Mouse (Mus musculus): ENCODE data around the gene Oas1c. TPM values are rescaled to one million over a fixed set of nuclear protein-coding genes. Genes with fewer than 3 reads are reported as not detected.

Oas1c gene
- polyA plus RNA-seq, 2 experiments from 2014 or later: 11.2 to 14.4 TPM

GRCm38 (mm10) chr5:120779922-120780321 lies 32.4 kb downstream of the Oas1c start:
- ATAC-seq: no peak

- ATAC-seq: no peak
Observed at GRCm38 (mm10) chr5:120778941-120779340, 33.4 kb downstream of the Oas1c start.

- peak; percentile 28 for ATAC-seq
Observed at GRCm38 (mm10) chr5:120777478-120777877, 34.8 kb downstream of the Oas1c start, which contains the start of gene Oas3. Oas3 (minus strand) TSS chr5:120777661.

- ATAC-seq: no peak
Observed at GRCm38 (mm10) chr5:120776801-120777200, 35.5 kb downstream of the Oas1c start.

- peak; percentile 80 for ATAC-seq
Observed at GRCm38 (mm10) chr5:120775287-120775985, 36.9 kb downstream of the Oas1c start.

GRCm38 (mm10) chr5:120769396-120769795 lies 42.9 kb downstream of the Oas1c start:
- ATAC-seq: no peak

- ATAC-seq: no peak
Observed at GRCm38 (mm10) chr5:120765010-120765409, 47.3 kb downstream of the Oas1c start.

- ATAC-seq: no peak
Observed at GRCm38 (mm10) chr5:120761901-120762300, 50.4 kb downstream of the Oas1c start.

- ATAC-seq: no peak
Observed at GRCm38 (mm10) chr5:120754215-120754614, 58.1 kb downstream of the Oas1c start.

- ATAC-seq: no peak
Observed at GRCm38 (mm10) chr5:120752786-120753185, 59.5 kb downstream of the Oas1c start.

- ATAC-seq: no peak
Observed at GRCm38 (mm10) chr5:120751206-120751605, 61.1 kb downstream of the Oas1c start.

Other genes starting within 250 kb of the Oas1c start
- 10 to 100 TPM; 10.9 to 13.0 TPM for gene Tpcn1, start 223.8 kb downstream of the Oas1c start, polyA plus RNA-seq (2017; shearing (Covaris generic))
- under 1 TPM; 0.41 to 0.70 TPM for gene Iqcd, start 223.5 kb downstream of the Oas1c start, polyA plus RNA-seq (2017; shearing (Covaris generic))
- 1 to 10 TPM; 1.1 to 2.4 TPM for gene Rita1, start 199.9 kb downstream of the Oas1c start, polyA plus RNA-seq (2017; shearing (Covaris generic))
- 10 to 100 TPM; 11.7 to 18.4 TPM for gene Ddx54, start 199.8 kb downstream of the Oas1c start, polyA plus RNA-seq (2017; shearing (Covaris generic))
- not detected for gene Cfap73, start 178.3 kb downstream of the Oas1c start, polyA plus RNA-seq (2017; shearing (Covaris generic))
- 10 to 100 TPM in 1 of 2 experiments, 1 to 10 TPM in 1; 7.6 to 11.4 TPM for gene Rasal1, start 163.7 kb downstream of the Oas1c start, polyA plus RNA-seq (2017; shearing (Covaris generic))
- 10 to 100 TPM; 45.6 to 48.2 TPM for gene Dtx1, start 100.6 kb downstream of the Oas1c start, polyA plus RNA-seq (2017; shearing (Covaris generic))
- 1 to 10 TPM; 1.9 to 2.5 TPM for gene Oas2, start 62.7 kb downstream of the Oas1c start, polyA plus RNA-seq (2017; shearing (Covaris generic))
- gene Oas3, start 34.9 kb downstream of the Oas1c start, polyA plus RNA-seq (2017; shearing (Covaris generic)): 10 to 100 TPM; 11.4 to 25.1 TPM
- gene Oas1e, start 17.0 kb downstream of the Oas1c start, polyA plus RNA-seq (2017; shearing (Covaris generic)): not detected
- gene Oas1f, start 34.9 kb upstream of the Oas1c start, polyA plus RNA-seq (2017; shearing (Covaris generic)): not detected
- gene Oas1h, start 48.9 kb upstream of the Oas1c start, polyA plus RNA-seq (2017; shearing (Covaris generic)): not detected
- 1 to 10 TPM in 1 of 2 experiments, not detected in 1; 1.0 TPM for gene Oas1g, start 75.1 kb upstream of the Oas1c start, polyA plus RNA-seq (2017; shearing (Covaris generic))
- gene Oas1a, start 95.0 kb upstream of the Oas1c start, polyA plus RNA-seq (2017; shearing (Covaris generic)): 10 to 100 TPM; 33.6 to 48.3 TPM
- under 1 TPM in 1 of 2 experiments, not detected in 1; 0.17 TPM for gene Oas1d, start 102.0 kb upstream of the Oas1c start, polyA plus RNA-seq (2017; shearing (Covaris generic))
- gene Rph3a, start 197.6 kb upstream of the Oas1c start, polyA plus RNA-seq (2017; shearing (Covaris generic)): not detected

All from activated CD4-positive, CD25-positive, alpha-beta regulatory T cell, adult 4 months (primary cell).